Mouse (Mus musculus) urinary bladder, postnatal 36 days (tissue): ENCODE results near the gene Gm45713.
A peak's percentile ranks its signal among the peaks of the same experiment; 100 is the strongest.
"Not testable (repeated sequence)": the region's sequence is repeated elsewhere in the genome, so short reads cannot be mapped to it uniquely, and the experiment has no call there.

ENCODE experiments used
- DNase-seq, 2 experiments: peaks; one replicate each; pipeline ENCODE4 v3.0.0; 2022; ENCODE audit warnings: low spot score in 2 of 2, mixed read lengths in 1 of 2

Gene Gm45713

DNA sequence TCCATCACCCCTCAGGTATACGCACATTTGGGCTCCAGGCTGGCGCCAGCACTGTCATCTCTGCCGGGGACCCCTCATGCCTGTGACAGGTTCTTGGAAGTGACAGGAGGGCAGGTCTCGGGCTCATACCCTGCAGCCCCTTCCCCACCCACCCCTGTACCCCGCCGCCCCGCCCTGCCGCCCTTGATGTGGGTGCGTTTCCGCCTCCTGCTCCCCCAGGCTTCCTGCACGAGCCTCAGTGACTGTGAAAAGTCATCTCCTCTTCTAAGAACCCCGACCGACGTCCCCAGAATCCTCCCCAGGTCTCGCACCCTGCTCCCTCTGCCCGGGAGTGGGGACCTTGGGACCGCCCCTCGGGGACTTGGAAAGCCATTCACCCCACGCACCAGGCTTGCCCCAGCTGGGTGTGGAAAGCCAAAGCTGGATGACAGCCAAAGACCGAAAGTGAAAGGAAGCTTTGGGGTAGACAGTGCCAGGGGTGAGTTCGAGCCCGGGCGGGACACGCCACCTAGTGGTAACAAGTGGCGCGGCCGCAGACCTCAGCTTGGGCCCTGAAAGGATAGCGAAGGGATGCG lies at the start of gene Gm45713, which contains the start of gene Flt3l:
Gene Gm45713 (minus strand): TSS at position 239 of the 575 bp plus-strand sequence.
Gene Flt3l (minus strand): TSS at position 440 of the 575 bp plus-strand sequence.
- DNase-seq, result peak; percentile 88 to 93

DNA sequence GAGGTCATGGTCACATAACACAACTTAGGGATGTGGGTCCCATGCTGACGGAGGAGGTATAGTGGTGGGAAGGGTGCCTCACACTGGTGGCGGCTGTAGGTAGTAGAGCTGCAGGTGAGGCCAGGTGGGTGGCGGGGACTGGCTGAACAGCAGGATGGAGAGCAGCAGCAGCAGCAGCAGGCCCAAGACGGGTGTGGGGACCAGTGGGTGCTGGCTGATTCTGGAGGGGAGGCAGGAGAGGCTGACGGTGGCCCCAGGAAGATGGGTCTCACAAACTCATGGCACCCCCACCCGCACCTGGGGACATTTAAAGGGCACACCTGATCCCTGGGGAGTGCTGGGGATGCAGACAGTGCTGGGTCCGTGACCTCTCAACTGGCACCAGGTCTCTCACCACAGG lies 47.6 kb upstream of the Gm45713 start:
- DNase-seq, result no peak

DNA sequence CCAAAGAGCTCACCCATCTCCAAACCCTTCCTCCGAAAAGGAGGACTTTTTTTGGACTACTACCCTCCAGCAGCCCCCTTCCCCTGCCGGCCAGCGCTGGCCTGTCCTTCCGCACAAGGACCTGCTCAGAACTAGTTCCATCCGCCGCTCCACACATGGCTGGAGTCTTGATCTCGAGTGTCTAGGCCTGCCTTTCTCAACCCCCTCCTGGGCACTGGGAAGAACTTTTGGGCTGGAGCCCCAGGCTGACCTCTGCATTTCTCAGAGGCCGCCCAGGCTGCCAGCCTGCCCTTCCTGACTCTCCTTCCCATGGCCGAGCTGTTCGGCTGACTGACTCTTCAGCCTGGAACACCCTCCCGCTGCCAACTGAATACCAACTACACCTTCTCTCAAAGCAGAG lies 46.6 kb upstream of the Gm45713 start:
- DNase-seq, result no peak

DNA sequence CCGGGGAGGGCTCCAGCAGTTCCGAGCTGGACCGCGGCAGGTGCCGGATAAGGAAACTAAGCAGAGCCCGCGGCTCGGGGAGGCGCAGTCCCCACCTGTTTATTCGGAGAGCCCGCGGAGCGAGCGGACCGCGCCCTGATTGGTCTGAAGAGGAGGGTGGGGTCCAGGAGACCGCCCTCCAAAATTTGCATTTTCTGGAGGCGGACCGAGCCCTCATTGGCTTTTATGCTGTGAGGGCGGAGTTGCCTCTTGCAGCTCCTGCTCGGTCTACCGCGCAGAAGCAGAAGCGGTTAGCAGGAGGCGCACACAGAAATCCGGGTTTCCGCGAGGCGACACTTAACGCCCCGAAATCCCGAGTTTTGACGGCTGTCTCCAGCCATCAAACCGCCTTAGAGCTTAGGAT lies 46.2 kb upstream of the Gm45713 start:
- peak; percentile 80 to 88 for DNase-seq

DNA sequence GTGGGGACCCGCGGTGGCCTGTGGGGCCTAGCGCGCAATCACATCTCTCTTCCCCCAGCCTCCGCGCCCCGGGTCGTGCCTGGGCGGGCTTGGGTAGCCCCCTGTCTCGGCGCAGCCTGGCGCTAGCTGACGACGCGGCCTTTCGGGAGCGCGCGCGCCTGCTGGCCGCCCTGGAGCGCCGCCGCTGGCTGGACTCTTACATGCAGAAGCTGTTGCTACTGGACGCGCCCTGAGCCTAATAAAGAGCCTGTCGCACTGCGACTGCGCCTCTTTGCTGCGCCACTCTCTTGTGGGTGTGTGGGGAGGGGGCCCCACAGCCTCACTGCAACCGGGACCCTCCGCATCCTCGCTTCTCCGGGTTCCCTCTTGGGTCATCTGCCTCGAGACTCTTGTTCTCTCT lies 45.5 kb upstream of the Gm45713 start:
- no peak for DNase-seq

DNA sequence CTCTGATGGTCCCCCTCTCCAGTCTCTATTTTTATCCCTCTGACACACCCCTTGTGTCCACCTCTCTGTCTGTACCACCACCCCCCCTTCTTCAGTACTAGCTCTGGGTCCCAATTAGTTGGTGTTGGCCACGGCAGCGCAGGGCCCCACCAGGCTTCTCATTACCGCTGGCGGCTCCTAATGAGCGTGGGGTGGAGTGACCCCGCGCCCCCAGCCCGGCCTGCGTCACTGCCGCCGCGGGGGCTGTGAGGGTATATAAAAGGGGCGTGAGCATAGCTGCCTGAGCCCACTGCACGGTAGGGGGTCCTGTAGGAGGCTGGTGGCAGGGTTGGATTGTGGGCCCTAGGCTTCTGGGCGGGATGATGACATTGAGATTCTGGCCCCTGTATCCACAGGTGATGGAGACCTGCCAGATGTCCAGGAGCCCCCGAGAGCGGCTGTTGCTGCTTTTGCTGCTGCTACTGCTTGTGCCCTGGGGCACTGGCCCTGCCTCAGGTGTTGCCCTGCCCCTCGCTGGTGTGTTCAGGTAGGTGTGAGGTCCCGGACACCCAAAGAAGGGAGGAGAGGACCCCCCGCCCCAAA lies 45.0 kb upstream of the Gm45713 start, which contains the start of gene Pth2:
Gene Pth2 (plus strand): TSS at position 100 of the 582 bp plus-strand sequence.
- DNase-seq, result no peak

DNA sequence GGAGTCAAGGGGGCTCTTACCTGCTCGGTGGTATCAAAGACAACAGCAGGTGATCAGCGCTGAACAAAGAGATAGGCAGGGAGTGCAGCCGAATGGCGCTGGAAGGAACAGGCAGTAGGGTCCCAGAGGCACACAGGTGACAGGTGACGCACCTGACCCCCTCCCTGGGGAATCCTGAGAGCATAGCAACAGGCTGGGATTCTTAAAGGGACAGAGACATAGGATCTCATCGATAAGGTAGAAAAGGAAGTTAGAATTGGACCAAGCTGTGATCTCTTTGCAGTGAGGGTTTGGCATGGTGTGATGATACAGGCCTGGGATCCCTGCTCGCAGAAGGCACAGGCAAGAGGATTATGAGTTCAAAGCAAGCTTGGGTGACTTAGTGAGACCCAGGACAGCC lies 43.4 kb upstream of the Gm45713 start, which contains the start of gene Gfy:
Gene Gfy (minus strand): TSS at position 101 of the 400 bp plus-strand sequence.
- DNase-seq, result no peak

DNA sequence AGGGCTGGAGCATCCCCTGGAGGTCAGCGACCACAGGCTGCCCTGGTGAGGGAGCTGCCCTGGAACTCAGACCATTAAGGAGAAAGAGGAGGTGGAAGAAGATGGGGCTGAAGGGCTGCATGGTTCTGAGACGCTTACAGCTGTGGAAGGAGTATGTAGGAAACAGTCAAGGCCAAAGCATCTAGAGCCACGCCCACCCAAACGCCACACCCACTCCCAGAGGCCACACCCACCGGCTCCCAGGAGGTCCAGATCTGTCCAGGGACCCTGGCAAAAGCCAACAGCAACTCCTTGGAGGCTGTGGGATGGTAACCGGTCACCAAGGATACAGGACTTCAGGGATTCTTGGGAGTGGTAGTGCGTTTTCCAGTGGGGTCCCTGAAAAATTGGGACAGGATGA lies 42.5 kb upstream of the Gm45713 start:
- DNase-seq, result no peak

DNA sequence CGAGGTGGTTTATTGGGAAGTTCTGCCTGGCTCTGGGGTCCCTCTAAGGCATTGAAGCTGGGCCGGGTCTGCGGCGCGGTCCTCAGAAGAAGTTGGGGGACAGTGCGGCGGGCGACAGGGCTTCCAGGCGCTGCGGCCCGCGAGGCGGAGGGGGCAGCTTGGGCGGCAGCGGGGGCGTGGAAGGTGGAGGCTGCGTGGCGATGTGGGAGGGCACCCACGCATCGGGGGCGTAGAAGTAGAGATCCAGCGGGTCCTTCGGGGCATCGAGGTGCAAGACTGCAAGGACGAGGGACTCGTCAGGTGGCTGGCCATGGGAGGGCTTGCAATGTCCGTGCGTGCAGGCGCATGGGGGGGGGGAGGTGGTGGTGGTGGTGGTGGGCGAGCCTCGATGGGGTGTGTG lies 40.3 kb upstream of the Gm45713 start:
- DNase-seq, result no peak

DNA sequence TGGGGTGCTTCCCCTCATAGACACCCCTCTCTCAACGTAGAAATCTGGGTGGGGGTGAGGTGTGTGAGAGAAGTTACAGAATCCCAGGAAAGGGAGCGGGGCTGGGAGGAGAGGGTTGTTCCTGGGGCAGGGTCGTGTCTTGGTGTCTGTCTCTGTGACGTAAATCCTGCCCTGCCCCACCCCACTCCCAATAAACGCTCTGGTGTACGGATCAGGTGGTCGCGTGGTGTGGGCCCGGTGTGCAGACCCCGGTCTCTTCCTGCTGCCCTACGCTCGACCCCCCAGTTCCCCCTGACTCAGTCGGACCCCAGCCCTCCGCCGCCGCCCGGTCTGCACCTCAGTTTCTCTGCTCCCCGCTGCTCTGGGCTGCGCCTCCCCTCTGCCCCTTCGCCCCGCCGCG lies 39.9 kb upstream of the Gm45713 start:
- DNase-seq, result no peak

DNA sequence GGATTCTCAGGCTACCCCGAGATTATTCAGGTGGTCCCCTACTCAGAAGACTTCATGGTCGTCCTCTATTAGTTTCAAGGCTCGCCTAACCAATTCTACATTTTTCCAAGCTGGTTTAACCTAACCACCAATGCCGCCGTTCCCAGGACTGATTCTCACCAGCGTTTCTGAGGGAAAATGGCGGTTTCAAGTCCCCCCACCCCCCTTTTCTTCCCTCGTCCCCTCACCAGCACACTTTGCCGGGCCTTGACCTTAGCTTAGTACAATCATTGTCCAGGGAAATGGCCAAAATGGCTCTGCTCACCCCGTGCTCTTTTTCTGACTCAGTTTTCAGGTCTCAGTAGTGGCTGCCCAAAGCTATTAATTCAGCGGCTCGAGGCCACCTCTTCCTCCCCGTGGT lies 39.4 kb upstream of the Gm45713 start:
- no peak for DNase-seq

DNA sequence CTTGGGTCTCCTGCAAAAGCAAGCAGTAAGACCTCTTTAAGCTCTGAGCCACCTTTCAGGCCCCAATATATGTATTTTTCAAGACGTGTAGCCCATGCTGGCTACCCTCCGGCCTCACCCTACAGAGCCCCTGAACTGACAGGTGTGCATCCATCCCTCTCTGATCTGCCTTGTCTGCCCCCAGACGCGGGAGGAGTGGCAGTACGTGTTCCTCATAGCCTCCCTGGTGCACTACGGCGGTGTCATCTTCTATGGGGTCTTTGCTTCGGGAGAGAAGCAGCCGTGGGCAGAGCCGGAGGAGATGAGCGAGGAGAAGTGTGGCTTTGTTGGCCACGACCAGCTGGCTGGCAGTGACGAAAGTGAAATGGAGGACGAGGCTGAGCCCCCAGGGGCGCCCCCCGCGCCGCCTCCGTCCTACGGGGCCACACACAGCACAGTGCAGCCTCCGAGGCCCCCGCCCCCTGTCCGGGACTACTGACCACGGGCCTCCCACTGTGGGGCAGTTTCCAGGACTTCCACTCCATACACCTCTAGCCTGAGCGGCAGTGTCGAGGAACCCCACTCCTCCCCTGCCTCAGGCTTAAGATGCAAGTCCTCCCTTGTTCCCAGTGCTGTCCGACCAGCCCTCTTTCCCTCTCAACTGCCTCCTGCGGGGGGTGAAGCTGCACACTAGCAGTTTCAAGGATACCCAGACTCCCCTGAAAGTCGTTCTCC lies 38.7 kb upstream of the Gm45713 start:
- no peak for DNase-seq

DNA sequence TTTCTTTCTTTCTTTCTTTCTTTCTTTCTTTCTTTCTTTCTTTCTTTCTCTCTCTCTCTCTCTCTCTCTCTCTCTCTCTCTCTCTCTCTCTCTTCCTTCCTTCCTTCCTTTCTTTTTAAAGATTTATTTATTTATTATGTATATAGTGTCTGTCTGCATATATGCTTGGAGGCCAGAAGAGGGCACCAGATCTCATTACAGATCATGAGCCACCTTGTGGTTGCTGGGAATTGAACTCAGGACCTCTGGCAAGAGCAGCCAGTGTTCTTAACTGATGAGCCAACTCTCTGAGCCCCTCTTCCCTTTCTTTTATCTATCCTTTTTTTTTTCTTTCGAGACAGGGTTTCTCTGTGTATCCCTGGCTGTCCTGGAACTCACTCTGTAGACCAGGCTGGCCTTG lies 37.7 kb upstream of the Gm45713 start:
- DNase-seq, result not testable (repeated sequence)

DNA sequence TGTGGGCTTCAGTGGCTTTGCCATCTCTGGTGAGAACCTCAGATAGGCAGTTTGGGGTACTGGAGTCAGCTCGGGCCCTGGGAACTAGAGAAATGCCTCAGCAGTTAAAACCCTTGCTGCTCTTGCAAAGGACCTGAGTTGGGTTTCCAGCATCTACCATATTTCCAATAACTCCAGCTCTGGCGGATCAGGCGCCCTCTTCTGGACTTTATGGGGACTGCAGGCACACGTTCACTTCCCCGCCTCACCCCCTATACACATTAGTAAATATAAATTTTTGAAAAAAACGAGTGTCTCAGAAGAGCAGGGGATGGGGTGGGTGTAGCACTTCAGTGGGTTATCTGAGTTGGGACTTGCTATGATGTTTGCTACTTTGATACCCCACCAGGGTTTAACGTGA lies 36.9 kb upstream of the Gm45713 start:
- no peak for DNase-seq

DNA sequence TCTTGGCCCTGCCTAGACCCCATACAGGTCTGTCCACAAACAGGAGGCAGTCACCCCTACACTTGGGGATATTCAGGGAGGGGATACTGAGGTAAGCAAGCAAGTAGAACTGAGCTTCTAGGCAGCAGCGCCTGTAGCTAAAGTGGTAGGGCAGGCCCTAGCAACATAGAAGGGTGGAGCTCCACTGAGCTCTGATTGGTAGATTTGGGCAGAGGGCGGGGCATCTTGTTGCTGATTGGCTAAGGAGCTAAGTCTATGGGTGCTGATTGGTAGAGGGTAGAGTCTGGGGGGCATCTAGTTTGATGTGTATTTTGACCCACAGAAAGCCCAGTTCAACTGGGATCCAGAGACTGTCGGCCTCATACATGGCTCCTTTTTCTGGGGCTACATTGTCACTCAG lies 33.5 kb upstream of the Gm45713 start:
- no peak for DNase-seq

DNA sequence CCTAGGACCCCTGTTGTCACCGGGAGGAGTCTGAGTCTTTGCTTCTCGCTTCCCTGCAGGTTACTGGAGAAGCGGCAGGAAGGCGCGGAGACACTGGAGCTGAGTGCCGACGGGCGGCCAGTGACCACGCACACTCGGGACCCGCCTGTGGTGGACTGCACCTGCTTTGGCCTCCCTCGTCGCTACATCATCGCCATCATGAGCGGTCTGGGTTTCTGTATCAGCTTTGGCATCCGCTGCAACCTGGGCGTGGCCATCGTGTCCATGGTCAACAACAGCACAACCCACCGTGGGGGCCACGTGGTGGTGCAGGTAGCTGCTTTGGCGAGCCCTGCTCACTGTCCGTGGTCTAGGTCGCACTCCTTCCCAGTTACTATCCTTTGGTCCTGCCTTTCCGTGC lies 32.6 kb upstream of the Gm45713 start:
- no peak for DNase-seq

DNA sequence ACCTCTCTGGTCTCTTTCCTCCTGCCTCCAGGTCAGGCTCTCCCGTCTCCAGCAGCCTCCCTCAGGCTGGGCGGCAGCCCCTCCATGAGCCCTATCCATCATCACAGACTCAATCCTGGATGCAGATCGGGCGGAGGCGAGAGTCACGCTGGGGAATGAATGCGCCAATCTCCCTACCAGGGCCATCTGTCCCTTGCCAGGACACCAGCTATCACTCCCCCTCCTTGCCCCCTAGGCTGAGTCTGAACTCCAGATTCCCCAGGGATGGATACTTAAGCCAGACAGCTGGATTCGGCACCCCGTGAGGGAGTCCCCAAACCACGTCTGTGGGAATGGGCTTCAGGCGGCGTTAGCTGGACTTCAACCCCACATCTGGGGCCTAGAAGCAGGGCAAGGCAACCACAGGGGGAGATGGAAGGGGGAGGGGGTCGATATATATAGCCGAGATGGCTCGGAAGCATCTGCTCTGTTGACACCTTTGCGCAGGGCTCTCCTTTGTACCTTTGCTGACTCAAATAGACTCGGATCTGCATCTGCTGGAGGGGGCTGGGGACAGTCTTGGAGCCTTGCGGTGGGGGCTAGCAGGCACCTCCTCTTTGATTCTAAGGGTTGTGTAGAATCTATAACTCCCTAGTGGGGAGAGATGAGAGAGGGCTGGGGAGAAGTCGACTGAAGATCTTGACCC lies 31.9 kb upstream of the Gm45713 start:
- no peak for DNase-seq

DNA sequence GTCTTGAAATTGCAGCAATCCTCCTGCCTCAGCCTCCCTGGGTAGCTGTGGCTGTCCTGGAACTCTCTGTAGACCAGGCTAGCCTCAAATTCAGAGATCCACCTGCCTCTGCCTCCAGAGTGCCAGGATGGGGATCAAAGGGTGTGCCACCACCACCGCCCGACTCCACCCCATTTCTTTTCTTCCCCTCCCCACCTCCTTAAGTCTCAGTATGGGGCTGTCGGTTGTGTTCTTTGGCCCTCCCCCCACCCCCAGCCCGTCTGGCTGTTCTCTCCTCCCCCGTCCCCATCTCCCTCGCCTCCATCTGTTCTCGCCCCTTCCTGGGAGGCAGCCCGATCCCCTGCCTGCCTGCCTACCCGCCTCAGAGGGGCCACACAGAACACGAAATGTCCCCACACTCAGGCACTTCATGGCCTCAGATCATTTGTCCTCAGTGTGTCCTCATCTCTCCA lies 30.9 kb upstream of the Gm45713 start:
- no peak for DNase-seq

DNA sequence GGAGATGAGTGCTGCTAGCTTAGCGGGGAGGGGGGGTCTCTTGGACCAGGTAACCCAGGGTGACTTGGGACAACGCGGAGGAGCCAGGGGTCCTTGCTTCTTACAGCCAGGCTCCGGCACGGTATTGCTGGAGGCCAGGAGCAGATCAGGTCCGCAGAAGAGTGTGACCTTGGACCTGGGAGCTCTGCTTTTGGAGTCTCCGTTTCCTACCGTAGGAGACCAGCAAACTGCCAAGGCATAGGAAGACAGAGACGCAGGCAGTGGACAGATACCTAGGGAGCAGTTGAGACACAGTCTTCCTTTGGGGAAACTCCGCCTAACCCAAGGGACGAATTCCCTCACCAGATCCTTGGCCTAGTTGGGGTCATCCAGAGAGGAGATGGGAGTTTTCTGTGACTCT lies 29.7 kb upstream of the Gm45713 start:
- no peak for DNase-seq

DNA sequence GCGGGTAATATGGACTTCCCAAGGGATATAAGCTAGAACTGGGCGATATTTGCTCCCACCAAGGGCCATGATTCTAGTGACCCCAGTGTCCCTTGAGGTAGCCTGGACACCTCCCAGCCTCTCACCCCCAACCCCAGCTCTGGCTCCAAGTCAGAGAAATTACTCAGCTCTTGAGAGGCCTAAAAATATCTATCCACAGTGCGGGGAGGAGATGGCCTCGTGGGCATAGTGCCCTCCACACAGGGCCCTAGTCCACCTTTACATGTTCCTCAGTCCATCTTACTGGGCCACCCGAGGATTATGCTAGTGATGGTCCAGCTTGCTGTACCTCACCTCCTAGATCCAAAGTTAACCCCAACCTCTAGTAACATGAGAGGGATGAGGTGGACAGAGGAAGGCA lies 28.8 kb upstream of the Gm45713 start:
- no peak for DNase-seq

DNA sequence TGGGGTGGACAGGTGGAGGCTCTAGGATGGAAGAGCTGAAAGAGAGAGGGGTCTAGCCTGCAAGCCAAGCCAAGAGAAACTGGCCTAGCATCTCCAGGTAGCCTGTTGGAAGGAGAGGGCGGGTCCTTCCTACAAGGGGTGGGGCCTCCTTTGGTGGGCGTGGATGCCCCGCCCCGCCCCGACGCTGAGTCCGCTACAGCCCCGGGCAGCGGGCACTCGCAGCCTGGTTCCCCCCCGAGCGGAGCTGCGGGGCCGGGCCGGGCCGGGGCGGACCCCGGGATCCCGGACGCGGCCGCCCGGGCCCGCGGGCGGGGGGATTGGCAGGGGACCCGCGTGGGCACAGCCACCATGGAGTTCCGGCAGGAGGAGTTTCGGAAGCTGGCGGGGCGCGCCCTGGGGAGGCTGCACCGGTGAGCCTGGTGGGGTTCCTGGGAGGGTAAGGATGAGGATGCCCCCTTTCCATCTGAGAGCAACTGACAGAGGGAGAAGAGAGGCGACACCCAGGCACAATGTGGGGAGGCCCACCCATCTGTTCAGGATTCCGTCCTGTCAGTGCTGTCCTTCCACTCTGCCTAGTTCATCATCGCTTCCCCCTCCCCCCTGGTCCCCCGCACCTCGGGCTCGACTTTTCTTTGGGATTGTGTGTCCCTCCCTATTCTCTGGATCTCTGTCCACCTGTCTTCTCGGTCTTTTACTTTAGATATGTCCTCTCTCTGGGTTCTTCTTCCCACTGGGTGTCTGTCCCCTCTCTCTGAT lies 27.9 kb upstream of the Gm45713 start, which contains the start of gene Slc17a7:
Gene Slc17a7 (plus strand): TSS at position 215 of the 756 bp plus-strand sequence.
- no peak for DNase-seq
